Mouse (Mus musculus) forebrain, postnatal 0 days (tissue): Measurements from ENCODE around the gene Edil3. TPM values are rescaled to one million over a fixed set of nuclear protein-coding genes. Genes with fewer than 3 reads are reported as not detected.

ENCODE experiments used
- ATAC-seq: fragments of 200-750 bp; cut with Nextera tagmentation; 2 replicates; pipeline ENCODE4 v1.8.0; 2017; ENCODE audit warnings: mild to moderate bottlenecking, moderate library complexity
- DNase-seq: peaks from one replicate; pipeline ENCODE4 v3.0.0-alpha.2; 2015
- H3K27ac ChIP-seq: fragments of 300-500 bp; sonication (generic); 2 replicates; pipeline ENCODE4 v1.5.1; 2014; ENCODE audit warnings: low read depth, mild to moderate bottlenecking, antibody characterized with exemption, low read length, moderate library complexity, mixed read lengths
- H3K27me3 ChIP-seq: fragments of 300-500 bp; sonication (generic); 2 replicates; pipeline ENCODE4 v1.6.1; 2014; ENCODE audit warnings: mild to moderate bottlenecking, low read length, mixed read lengths; ENCODE audit not compliant: insufficient read depth
- H3K36me3 ChIP-seq: fragments of 300-500 bp; sonication (generic); 2 replicates; pipeline ENCODE4 v1.6.1; 2014; ENCODE audit warnings: mild to moderate bottlenecking, moderate library complexity; ENCODE audit not compliant: insufficient read depth
- H3K4me1 ChIP-seq: fragments of 300-500 bp; sonication (generic); 2 replicates; pipeline ENCODE4 v1.6.1; 2014; ENCODE audit warnings: antibody characterized with exemption; ENCODE audit not compliant: insufficient read depth
- H3K4me2 ChIP-seq: fragments of 300-500 bp; sonication (generic); 2 replicates; pipeline ENCODE4 v1.6.1; 2014; ENCODE audit warnings: low read depth, mild to moderate bottlenecking, moderate library complexity
- H3K4me3 ChIP-seq: fragments of 300-500 bp; sonication (generic); 2 replicates; pipeline ENCODE4 v1.5.1; 2014; ENCODE audit warnings: low read depth, low read length, mixed read lengths
- H3K9ac ChIP-seq: fragments of 300-500 bp; sonication (generic); 2 replicates; pipeline ENCODE4 v1.6.1; 2014; ENCODE audit warnings: mild to moderate bottlenecking
- H3K9me3 ChIP-seq: fragments of 300-500 bp; sonication (generic); 2 replicates; pipeline ENCODE4 v1.6.1; 2016; ENCODE audit warnings: low read length
- CTCF ChIP-seq: sonication (generic); IDR thresholded peaks from 2 replicates; pipeline ENCODE4 v1.5.1; 2016; ENCODE audit warnings: antibody characterized with exemption, control low read depth, low read depth
- WGBS: fragments of 180-500 bp; shearing (Covaris S2); extraction: QIAGEN DNeasy Blood & Tissue Kit; methylation state at CpG from one replicate; pipeline ENCODE4 v1.1.7; 2014; 5-methylcytosine and 5-hydroxymethylcytosine counted together
- polyA plus RNA-seq: library from polyadenylated mRNA; unstranded; fragments of >200 nt; fragmentation: Nextera tagmentation; extraction: Ambion mirVana; gene quantifications from 2 replicates; pipeline ENCODE4 v1.2.1, GENCODE M21; 2015
- total RNA-seq: library from RNA; depleted of rRNA; stranded (reverse); fragments of >200 nt; gene quantifications from 2 replicates; pipeline ENCODE4 v1.2.3, GENCODE M21; 2014

Gene Edil3
- total and polyA plus RNA-seq, 2 experiments from 2014 or later = 36.4 to 75.1 TPM

GRCm38 (mm10) chr13:88879960-88880359 is 58.7 kb downstream of the Edil3 start:
- H3K9ac ChIP-seq = no peak overlapping the region
- TF ChIP-seq CTCF = no peak
- no peak overlapping the region for H3K4me3 ChIP-seq
- H3K4me1 ChIP-seq = no peaks in the 10 kb centered on the region
- DNase-seq (no peak), ATAC-seq (no peak)
- H3K36me3 ChIP-seq = no peaks in the 10 kb centered on the region
- 79% methylated on average over 2 of the region's 2 CpGs for WGBS
- no peak overlapping the region for H3K4me2 ChIP-seq
- no peak overlapping the region for H3K27ac ChIP-seq
- no peaks in the 10 kb centered on the region for H3K9me3 ChIP-seq
- H3K27me3 ChIP-seq = no peaks in the 10 kb centered on the region

GRCm38 (mm10) chr13:88890728-88891127 is 69.5 kb downstream of the Edil3 start:
- H3K9ac ChIP-seq = no peak overlapping the region
- DNase-seq (no peak), ATAC-seq (no peak)
- WGBS = 81% methylated on average over 3 of the region's 3 CpGs
- H3K4me2 ChIP-seq = no peak overlapping the region
- no peak overlapping the region for H3K27ac ChIP-seq
- no peaks in the 10 kb centered on the region for H3K36me3 ChIP-seq
- H3K27me3 ChIP-seq = no peaks in the 10 kb centered on the region
- no peak overlapping the region for H3K4me3 ChIP-seq
- no peak for TF ChIP-seq CTCF
- no peaks in the 10 kb centered on the region for H3K4me1 ChIP-seq
- H3K9me3 ChIP-seq = no peaks in the 10 kb centered on the region

GRCm38 (mm10) chr13:88900046-88900445 is 78.8 kb downstream of the Edil3 start:
- ATAC-seq = no peak
- Histone ChIP-seq H3K4me1 (no peaks in the 10 kb centered on the region), H3K9me3 (no peaks in the 10 kb centered on the region), H3K36me3 (no peaks in the 10 kb centered on the region), H3K4me3 (no peak overlapping the region), H3K4me2 (no peak overlapping the region), H3K27me3 (no peaks in the 10 kb centered on the region), H3K27ac (no peak overlapping the region), H3K9ac (no peak overlapping the region)
- TF ChIP-seq CTCF = no peak
- WGBS = 82% methylated on average over 3 of the region's 3 CpGs
- DNase-seq = no peak

- ATAC-seq (peak; percentile 47; the same call in 1 of the 2 replicates), DNase-seq (no peak)
- Histone ChIP-seq H3K36me3 (no peaks in the 10 kb centered on the region), H3K9me3 (no peaks in the 10 kb centered on the region), H3K4me1 (no peaks in the 10 kb centered on the region), H3K27ac (no peak overlapping the region), H3K27me3 (no peaks in the 10 kb centered on the region), H3K9ac (no peak overlapping the region), H3K4me3 (no peak overlapping the region), H3K4me2 (no peak overlapping the region)
- WGBS = 67% methylated on average over 1 of the region's 1 CpGs
- TF ChIP-seq CTCF = no peak
These were observed 86.1 kb downstream of the Edil3 start for GRCm38 (mm10) chr13:88907405-88907804.

GRCm38 (mm10) chr13:88908187-88908586 is 86.9 kb downstream of the Edil3 start:
- Histone ChIP-seq H3K4me1 (no peaks in the 10 kb centered on the region), H3K9me3 (no peaks in the 10 kb centered on the region), H3K27ac (no peak overlapping the region), H3K4me2 (no peak overlapping the region), H3K9ac (no peak overlapping the region), H3K36me3 (no peaks in the 10 kb centered on the region), H3K27me3 (no peaks in the 10 kb centered on the region), H3K4me3 (no peak overlapping the region)
- DNase-seq = no peak
- no peak for TF ChIP-seq CTCF
- 25% methylated on average over 1 of the region's 1 CpGs for WGBS
- ATAC-seq = no peak

DNA sequence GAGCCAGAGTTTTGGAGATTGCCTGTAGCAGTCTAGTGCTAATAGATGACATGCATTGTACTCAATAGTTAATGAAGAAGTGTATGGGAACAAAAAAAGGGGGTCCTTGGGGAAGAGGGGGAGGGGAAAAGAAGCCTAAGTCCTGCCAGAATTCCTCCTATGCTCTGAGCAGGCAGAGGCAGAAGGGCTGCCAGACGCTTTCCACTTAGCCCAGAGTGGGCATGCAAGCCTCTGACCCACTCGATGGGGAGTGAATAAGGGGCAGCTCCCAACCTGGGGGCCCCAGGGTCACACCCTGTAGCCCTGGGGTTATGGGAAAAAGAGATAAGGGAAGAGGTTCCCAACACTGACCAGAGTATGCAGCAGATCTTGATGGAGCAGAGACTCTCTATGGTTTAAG is 95.2 kb downstream of the Edil3 start:
- no peaks in the 10 kb centered on the region for H3K27me3 ChIP-seq
- 28% methylated on average over 2 of the region's 2 CpGs for WGBS
- H3K36me3 ChIP-seq = no peaks in the 10 kb centered on the region
- no peak overlapping the region for H3K4me3 ChIP-seq
- H3K27ac ChIP-seq = no peak overlapping the region
- no peak for ATAC-seq
- no peak for DNase-seq
- H3K9me3 ChIP-seq = no peaks in the 10 kb centered on the region
- no peak overlapping the region for H3K9ac ChIP-seq
- H3K4me1 ChIP-seq = no peaks in the 10 kb centered on the region
- no peak overlapping the region for H3K4me2 ChIP-seq
- TF ChIP-seq CTCF = no peak

- ATAC-seq (no peak), DNase-seq (no peak)
- H3K4me3 ChIP-seq = no peak overlapping the region
- no peaks in the 10 kb centered on the region for H3K36me3 ChIP-seq
- no peak overlapping the region for H3K9ac ChIP-seq
- no peaks in the 10 kb centered on the region for H3K27me3 ChIP-seq
- H3K4me2 ChIP-seq = no peak overlapping the region
- TF ChIP-seq CTCF = no peak
- WGBS = 17% methylated on average over 4 of the region's 4 CpGs
- H3K9me3 ChIP-seq = no peaks in the 10 kb centered on the region
- no peak overlapping the region for H3K27ac ChIP-seq
- no peaks in the 10 kb centered on the region for H3K4me1 ChIP-seq
These were observed 108.4 kb downstream of the Edil3 start for GRCm38 (mm10) chr13:88929626-88930025.

GRCm38 (mm10) chr13:88938564-88938963 is 117.3 kb downstream of the Edil3 start:
- no peak overlapping the region for H3K4me3 ChIP-seq
- no peaks in the 10 kb centered on the region for H3K4me1 ChIP-seq
- H3K4me2 ChIP-seq = no peak overlapping the region
- 60% methylated on average over 2 of the region's 2 CpGs for WGBS
- ATAC-seq (no peak; the same call in 1 of the 2 replicates), DNase-seq (no peak)
- no peak for TF ChIP-seq CTCF
- H3K9me3 ChIP-seq = no peaks in the 10 kb centered on the region
- no peak overlapping the region for H3K27ac ChIP-seq
- no peak overlapping the region for H3K9ac ChIP-seq
- no peaks in the 10 kb centered on the region for H3K36me3 ChIP-seq
- H3K27me3 ChIP-seq = no peaks in the 10 kb centered on the region
